Mouse (Mus musculus) heart, adult 18-20 months (tissue): ENCODE data around the gene Lce1k. TPM values are rescaled to one million over a fixed set of nuclear protein-coding genes. Genes with fewer than 3 reads are reported as not detected.
"Not testable (repeated sequence)": the region's sequence is repeated elsewhere in the genome, so short reads cannot be mapped to it uniquely, and the experiment has no call there.

Experiments used
- DNase-seq, 2 experiments: peaks; one replicate each; pipeline ENCODE4 v3.0.0; 2021 to 2022; ENCODE audit warnings: mixed read lengths in 1 of 2
- long read RNA-seq, 2 experiments: library from polyadenylated mRNA; stranded (forward); transcript quantifications; one replicate each; pipeline ENCODE4 v2.0.0; 2021
- total RNA-seq, 2 experiments: library from RNA; stranded (reverse); gene quantifications; 2 replicates each; pipeline ENCODE4 v1.2.3; 2021

Lce1k gene
- total RNA-seq, result not detected
- long read RNA-seq, experiment 1, result 0 reads
- long read RNA-seq, experiment 2, result 0 reads

- no peak for DNase-seq
These were observed at the start of gene Lce1k for GRCm38 (mm10) chr3:92807791-92808190. Lce1k (minus strand) TSS chr3:92807891.

GRCm38 (mm10) chr3:92851186-92851585, 43.5 kb upstream of the Lce1k start, which contains the start of gene Lce1l:
Lce1l (minus strand) TSS chr3:92851286.
- DNase-seq, result no peak

GRCm38 (mm10) chr3:92827108-92827507, 19.4 kb upstream of the Lce1k start, which contains the start of gene Kprp:
Kprp (minus strand) TSS chr3:92827247.
- DNase-seq, result no peak

- DNase-seq, result no peak
These were observed 18.1 kb upstream of the Lce1k start for GRCm38 (mm10) chr3:92825808-92826207.

DNA sequence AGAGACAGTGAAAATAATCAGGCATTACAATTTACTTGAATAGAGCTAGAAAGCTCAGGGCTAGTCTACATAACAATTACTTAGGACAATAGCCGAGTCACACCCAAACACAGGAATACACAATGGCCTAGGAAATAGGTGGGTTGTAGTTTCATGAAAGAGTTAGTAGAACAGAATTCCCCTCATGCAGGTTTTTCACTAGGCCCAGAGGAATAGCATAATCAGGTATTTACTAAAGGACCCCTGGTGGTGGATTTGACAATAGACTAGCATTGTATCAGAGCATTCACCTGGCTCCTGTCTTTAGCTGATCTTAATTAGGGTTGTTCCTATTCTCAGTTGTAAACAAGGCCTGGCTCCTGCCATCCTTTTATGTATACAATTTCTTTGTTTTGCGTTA, 8.3 kb upstream of the Lce1k start:
- not testable (repeated sequence) for DNase-seq

DNA sequence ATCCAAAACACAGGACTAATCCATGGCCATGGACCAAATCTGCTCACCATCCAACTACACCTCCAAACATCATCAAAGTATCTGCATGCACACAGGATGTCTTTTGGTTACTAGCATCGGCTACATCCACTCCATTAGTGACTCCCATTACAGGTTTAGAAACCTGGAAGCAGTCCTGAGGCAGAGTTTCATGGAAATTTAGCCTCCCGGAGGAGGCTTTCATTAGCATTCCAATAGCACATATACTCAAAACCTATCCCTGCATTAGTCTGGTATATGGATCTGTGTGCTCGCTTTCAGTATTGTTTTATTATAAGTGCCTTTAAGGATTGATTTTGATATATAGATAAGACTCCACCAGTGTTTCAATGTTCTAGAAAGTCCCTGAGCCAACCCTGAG, 7.9 kb upstream of the Lce1k start:
- no peak for DNase-seq

DNA sequence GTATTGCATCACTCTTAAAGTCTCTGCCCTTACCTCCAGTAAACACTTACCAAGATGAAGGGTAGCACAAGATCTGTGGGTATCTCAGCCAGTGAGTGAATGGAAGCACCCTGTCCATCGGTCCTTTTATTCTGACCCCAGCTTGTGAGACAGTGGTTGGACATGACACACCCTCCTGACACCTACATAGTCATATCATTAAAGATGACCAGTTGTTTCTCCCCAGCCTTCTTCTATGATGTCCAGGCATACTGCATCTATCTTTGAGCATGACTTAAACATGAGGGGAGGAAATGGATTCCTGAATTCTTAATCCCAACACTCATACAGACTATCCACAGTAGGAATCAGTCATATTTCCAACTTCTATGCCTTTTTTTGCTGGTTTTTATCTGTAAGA, 17.3 kb downstream of the Lce1k start, which contains the start of gene Lce1j:
Lce1j (minus strand) TSS at position 101 of the 400 bp plus-strand sequence.
- no peak for DNase-seq

GRCm38 (mm10) chr3:92778799-92779198, 28.9 kb downstream of the Lce1k start, which contains the start of gene Lce1i:
Lce1i (minus strand) TSS chr3:92778899.
- DNase-seq, result no peak

- no peak for DNase-seq
These were observed 36.1 kb downstream of the Lce1k start for GRCm38 (mm10) chr3:92771573-92771972.

GRCm38 (mm10) chr3:92764965-92765364, 42.7 kb downstream of the Lce1k start, which contains the start of gene Lce1h:
Lce1h (minus strand) TSS chr3:92765065.
- DNase-seq, result no peak

Other genes with a start within 250 kb of the Lce1k start
- not detected for gene Ivl, start 234.2 kb downstream of the Lce1k start, total RNA-seq
- gene Smcp, start 218.9 kb downstream of the Lce1k start, total RNA-seq, result not detected
- not detected for gene 2210017I01Rik, start 200.4 kb downstream of the Lce1k start, total RNA-seq
- not detected for gene Lce6a, start 186.2 kb downstream of the Lce1k start, total RNA-seq
- not detected for gene Lce1a1, start 159.6 kb downstream of the Lce1k start, total RNA-seq
- gene Lce1b, start 151.0 kb downstream of the Lce1k start, total RNA-seq, result not detected
- not detected for gene Lce1a2, start 137.6 kb downstream of the Lce1k start, total RNA-seq
- not detected for gene Lce1c, start 128.6 kb downstream of the Lce1k start, total RNA-seq
- gene Lce1d, start 120.7 kb downstream of the Lce1k start, total RNA-seq, result not detected
- not detected for gene Lce1e, start 98.8 kb downstream of the Lce1k start, total RNA-seq
- gene Lce1f, start 87.5 kb downstream of the Lce1k start, total RNA-seq, result not detected
- gene Gm38119, start 68.8 kb downstream of the Lce1k start, total RNA-seq, result not detected
- gene Lce1g, start 55.6 kb downstream of the Lce1k start, total RNA-seq, result not detected
- not detected for gene Lce1h, start 42.8 kb downstream of the Lce1k start, total RNA-seq
- not detected for gene Lce1i, start 29.0 kb downstream of the Lce1k start, total RNA-seq
- gene Lce1j, start 17.4 kb downstream of the Lce1k start, total RNA-seq, result not detected
- gene Kprp, start 19.4 kb upstream of the Lce1k start, total RNA-seq, result not detected
- gene Lce1l, start 43.4 kb upstream of the Lce1k start, total RNA-seq, result not detected
- gene 2310050C09Rik, start 62.3 kb upstream of the Lce1k start, total RNA-seq, result not detected
- gene Lce3a, start 118.3 kb upstream of the Lce1k start, total RNA-seq, result not detected
- not detected for gene Lce3b, start 125.1 kb upstream of the Lce1k start, total RNA-seq
- not detected for gene Lce3c, start 136.6 kb upstream of the Lce1k start, total RNA-seq
- not detected for gene Lce3d, start 149.5 kb upstream of the Lce1k start, total RNA-seq
- gene Lce3e, start 159.2 kb upstream of the Lce1k start, total RNA-seq, result not detected
- not detected for gene Lce3f, start 184.3 kb upstream of the Lce1k start, total RNA-seq
- gene Crct1, start 207.8 kb upstream of the Lce1k start, total RNA-seq, result not detected
- gene Lce1m, start 211.2 kb upstream of the Lce1k start, total RNA-seq, result not detected